Mouse (Mus musculus): ENCODE measurements at regions not wholly inside any gene's neighbourhood (a gene's known extent, or its start where the extent isn't known, plus 50 kb on each side); places are given as distances from the start of the nearest gene placed in this dataset.

GRCm38 (mm10) chr10:56587205-56587604 lies 210.1 kb downstream of the Gja1 start:
- DNase-seq (ENCODE audit: low spot score), result no peak

GRCm38 (mm10) chr10:56597382-56597781 lies 220.3 kb downstream of the Gja1 start:
- no peak for DNase-seq (ENCODE audit: low spot score)

GRCm38 (mm10) chr10:56598191-56598590 lies 221.1 kb downstream of the Gja1 start:
- no peak for DNase-seq (ENCODE audit: low spot score)

- DNase-seq (ENCODE audit: low spot score), result no peak
These were observed 222.8 kb downstream of the Gja1 start for GRCm38 (mm10) chr10:56599923-56600322.

- no peak for DNase-seq (ENCODE audit: low spot score)
These were observed 234.6 kb downstream of the Gja1 start for GRCm38 (mm10) chr10:56611564-56612288.

GRCm38 (mm10) chr10:56642656-56643055 lies 265.5 kb downstream of the Gja1 start:
- DNase-seq (ENCODE audit: low spot score), result no peak

- no peak for DNase-seq (ENCODE audit: low spot score)
These were observed 266.4 kb downstream of the Gja1 start for GRCm38 (mm10) chr10:56643376-56644135.

GRCm38 (mm10) chr10:56660501-56660900 lies 283.4 kb downstream of the Gja1 start:
- DNase-seq (ENCODE audit: low spot score), result no peak

- DNase-seq (ENCODE audit: low spot score), result no peak
These were observed 296.8 kb downstream of the Gja1 start for GRCm38 (mm10) chr10:56673919-56674318.

GRCm38 (mm10) chr10:56682901-56683300 lies 305.8 kb downstream of the Gja1 start:
- DNase-seq (ENCODE audit: low spot score), result no peak

- no peak for DNase-seq (ENCODE audit: low spot score)
These were observed 308.6 kb downstream of the Gja1 start for GRCm38 (mm10) chr10:56685655-56686250.

- DNase-seq (ENCODE audit: low spot score), result no peak
These were observed 314.3 kb downstream of the Gja1 start for GRCm38 (mm10) chr10:56691467-56691866.

GRCm38 (mm10) chr10:56695100-56695499 lies 318.0 kb downstream of the Gja1 start:
- DNase-seq (ENCODE audit: low spot score), result no peak

GRCm38 (mm10) chr10:56700126-56700525 lies 323.0 kb downstream of the Gja1 start:
- DNase-seq (ENCODE audit: low spot score), result no peak

- DNase-seq (ENCODE audit: low spot score), result no peak
These were observed 331.3 kb downstream of the Gja1 start for GRCm38 (mm10) chr10:56708411-56708810.

GRCm38 (mm10) chr10:56708886-56709285 lies 331.8 kb downstream of the Gja1 start:
- no peak for DNase-seq (ENCODE audit: low spot score)

GRCm38 (mm10) chr10:56712611-56713105 lies 335.5 kb downstream of the Gja1 start:
- no peak for DNase-seq (ENCODE audit: low spot score)

- no peak for DNase-seq (ENCODE audit: low spot score)
These were observed 359.9 kb downstream of the Gja1 start for GRCm38 (mm10) chr10:56737073-56737472.

GRCm38 (mm10) chr10:56739621-56740020 lies 362.5 kb downstream of the Gja1 start:
- no peak for DNase-seq (ENCODE audit: low spot score)

- DNase-seq (ENCODE audit: low spot score), result no peak
These were observed 375.0 kb downstream of the Gja1 start for GRCm38 (mm10) chr10:56752134-56752533.

GRCm38 (mm10) chr10:56753576-56753975 lies 376.4 kb downstream of the Gja1 start:
- DNase-seq (ENCODE audit: low spot score), result no peak

GRCm38 (mm10) chr10:56754546-56755175 lies 377.5 kb downstream of the Gja1 start:
- DNase-seq (ENCODE audit: low spot score), result no peak
